Mouse (Mus musculus): ENCODE data around the gene Txndc17. TPM values are rescaled to one million over a fixed set of nuclear protein-coding genes. Genes with fewer than 3 reads are reported as not detected.
"Not testable (repeated sequence)": the region's sequence is repeated elsewhere in the genome, so short reads cannot be mapped to it uniquely, and the experiment has no call there.

Txndc17 gene
- total RNA-seq (2022) = 10 to 100 TPM; 64.8 to 87.4 (median 71.6) TPM

- DNase-seq = peak; percentile 83
Observed at GRCm38 (mm10) chr11:72207204-72207833, at the start of gene Txndc17, which contains the start of gene 4933427D14Rik. Gene Txndc17, plus strand, starts transcription at chr11:72207547. Gene 4933427D14Rik, minus strand, starts transcription at chr11:72207459.

- DNase-seq = no peak
Observed at GRCm38 (mm10) chr11:72163198-72163597, 44.1 kb upstream of the Txndc17 start.

DNA sequence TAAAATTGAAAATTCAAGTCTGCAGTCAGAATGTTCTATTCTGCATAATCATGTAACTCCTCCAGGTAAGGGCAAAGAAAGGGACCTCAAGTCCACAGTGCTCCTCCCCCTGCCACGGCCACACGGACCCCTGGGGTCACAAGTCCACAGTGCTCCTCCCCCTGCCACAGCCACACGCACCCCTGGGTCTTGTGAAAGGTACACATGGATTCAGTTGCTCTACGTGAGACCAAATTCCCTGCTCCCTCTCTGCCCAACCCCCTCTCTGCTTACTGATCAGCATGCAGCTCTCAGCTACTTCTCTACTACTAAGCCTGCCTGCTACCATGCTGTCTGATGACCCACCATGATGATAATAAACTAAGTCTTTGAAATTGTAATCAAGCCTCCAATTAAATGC is 37.5 kb upstream of the Txndc17 start:
- DNase-seq = no peak

DNA sequence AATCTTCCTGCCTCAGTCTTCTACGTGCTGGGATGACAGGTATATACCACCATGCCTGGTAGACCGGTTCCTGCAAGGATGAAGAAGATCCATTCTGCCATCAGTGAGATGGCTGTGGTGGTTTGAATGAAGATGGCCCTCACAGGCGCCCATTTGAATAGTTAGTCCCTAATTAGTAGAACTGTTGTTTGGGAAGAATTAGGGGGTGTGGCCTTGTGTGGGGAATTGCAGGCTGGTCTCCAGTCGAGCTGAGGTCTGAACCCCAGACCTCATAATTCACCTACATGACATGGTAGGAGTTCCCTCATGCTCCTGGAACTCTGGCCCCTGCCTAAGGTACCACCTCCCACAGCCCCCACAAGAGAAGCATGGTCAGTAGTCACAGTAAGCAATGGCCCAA is 35.4 kb upstream of the Txndc17 start:
- DNase-seq = not testable (repeated sequence)

- DNase-seq = no peak
Observed at GRCm38 (mm10) chr11:72173506-72173905, 33.8 kb upstream of the Txndc17 start.

GRCm38 (mm10) chr11:72174721-72175120 is 32.6 kb upstream of the Txndc17 start:
- no peak for DNase-seq

GRCm38 (mm10) chr11:72175966-72176365 is 31.4 kb upstream of the Txndc17 start:
- DNase-seq = no peak

- DNase-seq = no peak
Observed at GRCm38 (mm10) chr11:72176553-72176952, 30.8 kb upstream of the Txndc17 start.

GRCm38 (mm10) chr11:72180556-72180955 is 26.8 kb upstream of the Txndc17 start:
- DNase-seq = no peak

- no peak for DNase-seq
Observed at GRCm38 (mm10) chr11:72181136-72181535, 26.2 kb upstream of the Txndc17 start.

GRCm38 (mm10) chr11:72184252-72184651 is 23.1 kb upstream of the Txndc17 start:
- no peak for DNase-seq

GRCm38 (mm10) chr11:72190857-72191256 is 16.5 kb upstream of the Txndc17 start:
- no peak for DNase-seq

- no peak for DNase-seq
Observed at GRCm38 (mm10) chr11:72194259-72194658, 13.1 kb upstream of the Txndc17 start.

- no peak for DNase-seq
Observed at GRCm38 (mm10) chr11:72196506-72196905, 10.8 kb upstream of the Txndc17 start.

GRCm38 (mm10) chr11:72203440-72203839 is 3.9 kb upstream of the Txndc17 start:
- DNase-seq = no peak

- DNase-seq = no peak
Observed at GRCm38 (mm10) chr11:72205256-72205655, 2.1 kb upstream of the Txndc17 start.

GRCm38 (mm10) chr11:72206341-72207203 is 775 bp upstream of the Txndc17 start, which contains the start of gene Gm43951:
Gene Gm43951, minus strand, starts transcription at chr11:72206840.
- DNase-seq = no peak

DNA sequence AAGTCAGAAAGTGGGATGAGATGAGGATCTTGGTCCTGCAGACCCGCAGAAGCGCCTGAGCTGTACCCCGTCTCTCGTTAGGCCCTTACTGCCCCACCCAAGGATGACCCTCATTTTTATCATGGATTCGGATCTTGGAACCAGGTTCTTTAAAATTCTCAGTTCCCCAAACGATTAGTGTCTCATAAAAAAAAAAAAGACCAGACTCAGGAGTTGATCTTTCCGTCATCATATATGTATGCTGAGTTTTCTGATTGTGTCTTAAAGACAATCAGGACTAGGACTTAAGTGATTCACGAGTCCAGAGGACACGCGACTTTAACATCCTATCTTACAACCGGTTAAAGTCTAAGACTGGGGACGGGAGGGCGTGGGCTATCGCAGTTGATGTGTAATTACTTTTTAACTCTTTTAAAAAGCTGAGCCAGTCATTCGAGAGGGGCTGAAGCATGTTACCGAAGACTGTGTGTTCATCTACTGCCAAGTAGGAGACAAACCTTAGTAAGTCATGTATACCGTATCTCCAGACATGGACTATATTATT is 559 bp downstream of the Txndc17 start:
- no peak for DNase-seq

- DNase-seq = peak; percentile 95
Observed at GRCm38 (mm10) chr11:72214591-72215409, 7.5 kb downstream of the Txndc17 start.

DNA sequence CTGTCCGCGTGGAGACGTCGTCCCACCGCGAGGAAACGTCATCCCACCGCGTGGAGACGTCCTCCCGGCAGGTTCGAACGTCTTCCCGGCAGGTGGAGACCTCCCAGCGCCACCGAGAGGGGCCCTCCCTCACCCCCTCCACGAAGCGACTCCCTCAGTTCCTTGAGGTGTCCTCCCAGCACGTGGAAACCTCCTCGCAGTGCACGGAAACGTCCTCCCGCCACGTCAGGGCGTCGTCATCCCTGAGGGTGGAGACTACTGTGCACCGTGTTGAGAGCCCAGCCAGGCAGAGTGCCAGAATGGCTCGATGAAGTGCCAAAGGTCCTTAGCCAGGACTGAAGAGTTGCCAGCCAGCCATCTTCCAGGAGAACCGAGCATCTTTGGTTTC is 8.1 kb downstream of the Txndc17 start, which contains the start of gene Med31:
Gene Med31, minus strand, starts transcription at position 183 of the 388 bp plus-strand sequence.
- peak; percentile 84 for DNase-seq

DNA sequence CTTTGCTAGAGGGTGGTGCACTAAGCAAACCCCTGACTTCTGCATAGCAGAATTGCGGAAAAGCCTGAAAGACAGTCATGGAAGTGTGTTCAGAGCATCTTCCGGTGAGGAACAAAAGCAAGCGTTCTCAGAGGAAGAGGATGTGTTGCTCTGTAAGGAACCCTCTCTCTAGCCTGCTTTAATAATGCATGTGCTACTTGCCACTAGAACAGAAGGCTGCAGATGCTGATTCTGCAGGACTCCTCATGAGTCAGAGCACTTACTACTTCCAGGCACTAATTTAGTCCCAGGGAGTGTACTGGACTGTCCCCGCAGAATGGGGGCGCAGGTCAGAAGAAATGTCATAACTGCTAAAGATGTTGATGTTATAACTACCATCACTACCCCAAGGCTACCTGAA is 9.8 kb downstream of the Txndc17 start:
- no peak for DNase-seq

GRCm38 (mm10) chr11:72221278-72221677 is 13.9 kb downstream of the Txndc17 start:
- no peak for DNase-seq

Data from adrenal gland, adult 8-10 months (tissue).